Mouse (Mus musculus) brain, embryonic 14.5 days (tissue): ENCODE measurements around the gene Magi2.

ENCODE experiments used
- CTCF ChIP-seq: fragments of 200-500 bp; IDR thresholded peaks from 2 replicates; pipeline ENCODE4 v1.5.1; 2012; ENCODE audit warnings: inconsistent platforms, mild to moderate bottlenecking, moderate library complexity, borderline replicate concordance; ENCODE audit not compliant: insufficient read depth, insufficient read length; ENCODE audit errors: extremely low read depth
- POLR2A ChIP-seq: fragments of 200-500 bp; IDR thresholded peaks from 2 replicates; pipeline ENCODE4 v1.6.1; 2012; ENCODE audit warnings: mild to moderate bottlenecking, inconsistent platforms, borderline replicate concordance; ENCODE audit not compliant: poor library complexity, insufficient read depth, insufficient read length, severe bottlenecking; ENCODE audit errors: extremely low read depth

DNA sequence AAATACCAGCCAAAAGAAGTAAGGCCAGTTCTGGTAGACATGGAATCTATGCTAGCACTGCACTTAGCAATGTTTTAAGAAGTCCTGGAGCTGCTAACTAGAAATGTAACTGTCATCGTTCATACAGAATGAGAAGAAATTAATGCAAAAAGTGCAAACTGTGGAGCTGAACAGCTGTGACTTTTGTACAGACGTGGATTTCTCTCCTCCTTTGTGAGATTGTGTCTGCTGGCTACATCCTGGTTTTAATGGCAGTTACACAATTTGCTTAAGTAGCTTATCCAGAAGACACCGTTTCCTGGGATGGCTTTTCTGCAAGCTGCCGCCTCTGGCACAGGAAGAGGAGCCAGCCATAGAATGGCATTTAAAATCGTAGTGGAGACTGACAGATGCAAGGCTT lies 1136.4 kb downstream of the Magi2 start:
- no peak for TF ChIP-seq CTCF
- TF ChIP-seq POLR2A, result no peak
